In genomic region chr16:87027621-87028020, GRCm38 (mm10) we compare ENCODE assay signal across 18 mouse cellular contexts.
"Had no signal": no experiment of that assay in that cellular context is flagged by ENCODE, and none has a peak within 500 bp of the region (broad histone marks: within the 10 kb centered on the region; RNA-seq: fewer than 3 reads in every experiment).

No protein-coding gene starts in this region.

- H3K9me3 ChIP-seq: kidney, embryonic 15.5 days; limb, embryonic 12.5 days; liver, embryonic 15.5 days; midbrain, embryonic 10.5 days; neural tube, embryonic 13.5 days had no signal

- H3K27ac ChIP-seq: kidney, embryonic 15.5 days; limb, embryonic 12.5 days; liver, embryonic 15.5 days; midbrain, embryonic 10.5 days; neural tube, embryonic 13.5 days; stomach, postnatal 0 days had no signal

- H3K36me3 ChIP-seq: kidney, embryonic 15.5 days; limb, embryonic 12.5 days; liver, embryonic 15.5 days; midbrain, embryonic 10.5 days; neural tube, embryonic 13.5 days had no signal

- ATAC-seq: intestine, embryonic 16.5 days; lung, postnatal 0 days had no signal

- H3K27me3 ChIP-seq: kidney, embryonic 15.5 days; limb, embryonic 12.5 days; liver, embryonic 15.5 days; neural tube, embryonic 13.5 days had no signal

- H3K9ac ChIP-seq: kidney, embryonic 15.5 days; limb, embryonic 12.5 days; liver, embryonic 15.5 days; neural tube, embryonic 13.5 days had no signal

- H3K4me2 ChIP-seq: kidney, embryonic 15.5 days; limb, embryonic 12.5 days; liver, embryonic 11.5 days; liver, embryonic 15.5 days; neural tube, embryonic 13.5 days had no signal

- DNase-seq: kidney, adult 2 months; kidney, postnatal 14 days; lung, adult 2 months; lung, postnatal 36 days; midbrain, embryonic 14.5 days; right cerebral cortex, adult 18-20 months; right cerebral cortex, postnatal 25 days; thymus, postnatal 4 days had no signal

- H3K4me3 ChIP-seq: kidney, embryonic 15.5 days; limb, embryonic 12.5 days; liver, embryonic 15.5 days; midbrain, embryonic 10.5 days; myocyte; neural tube, embryonic 13.5 days had no signal

- H3K4me1 ChIP-seq: kidney, embryonic 15.5 days; limb, embryonic 12.5 days; liver, embryonic 15.5 days; midbrain, embryonic 10.5 days; neural tube, embryonic 13.5 days had no signal
